Mouse (Mus musculus): ENCODE results near the gene Ackr2.

DNA sequence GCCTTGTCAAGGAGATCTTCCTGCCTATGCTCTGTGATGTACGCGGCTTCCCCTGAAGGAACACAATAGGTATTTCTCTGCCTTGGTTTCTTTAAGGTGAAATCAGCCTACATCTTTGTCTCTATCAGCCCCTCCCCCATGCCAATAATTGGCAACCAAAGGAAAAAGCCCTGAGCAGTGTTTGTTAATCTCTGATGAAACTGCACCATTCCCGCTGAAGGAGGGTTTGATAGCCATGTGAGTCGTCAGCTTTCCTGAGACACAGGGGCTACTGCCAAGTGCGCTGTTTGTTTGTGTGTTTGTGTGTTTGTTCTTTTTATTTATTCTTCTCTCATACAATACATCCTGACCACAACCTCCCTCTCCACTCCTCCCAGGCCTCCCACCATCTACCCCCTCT is 25.8 kb downstream of the Ackr2 start:
- TF ChIP-seq CTCF (IDR thresholded peaks at IDR 0.05) (no peak), POLR2A (IDR thresholded peaks at IDR 0.05; ENCODE audit: insufficient read depth, low read depth, low read length) (no peak)

Data from heart, adult 2 months (tissue).